Mouse (Mus musculus) mesoderm, embryonic 11.5 days (tissue): ENCODE measurements around the gene Ppm1l.

Experiments used
- DNase-seq: peaks from one replicate; pipeline ENCODE4 v3.0.0-alpha.2; 2012; ENCODE audit warnings: low read depth, low spot score

Gene Ppm1l

DNA sequence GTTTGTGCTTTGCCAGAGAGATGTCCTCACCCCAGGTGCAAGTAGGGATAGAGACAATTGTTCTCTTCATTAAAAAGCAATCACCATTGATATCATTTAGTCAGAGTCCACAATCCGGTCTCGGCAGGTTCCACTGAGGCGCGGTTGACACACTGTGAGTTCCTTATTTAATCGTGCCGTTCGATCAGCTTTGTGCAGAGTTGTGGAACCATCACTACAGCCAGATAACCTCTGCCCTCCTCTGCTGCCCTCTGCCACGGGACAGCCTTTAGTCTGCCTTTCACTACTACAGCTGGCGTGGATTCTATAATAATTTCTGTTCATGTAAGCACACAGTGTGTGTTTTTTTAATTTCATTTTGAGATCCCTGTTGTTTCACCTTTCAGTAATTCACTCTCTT lies 17.2 kb downstream of the Ppm1l start:
- no peak for DNase-seq

- no peak for DNase-seq
Measured at GRCm38 (mm10) chr3:69340486-69340885, 23.8 kb downstream of the Ppm1l start.

DNA sequence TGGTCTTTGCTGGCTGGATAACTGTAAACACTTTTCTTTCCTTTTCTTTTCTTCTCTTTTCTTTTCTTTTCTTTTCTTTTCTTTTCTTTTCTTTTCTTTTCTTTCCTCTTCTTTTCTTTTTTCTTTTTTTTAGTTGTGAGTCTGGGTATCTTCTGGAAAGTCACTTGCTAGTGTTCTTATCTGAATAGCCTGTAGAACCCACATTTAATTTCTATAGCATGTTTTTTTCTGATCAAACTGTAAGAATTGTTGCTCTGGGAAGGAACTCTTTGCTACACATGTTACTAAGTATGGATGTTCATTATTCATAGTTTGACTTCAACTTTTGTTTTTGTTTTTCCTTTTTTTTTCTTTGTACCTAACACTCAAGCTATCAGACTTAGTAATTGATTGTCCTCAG lies 24.3 kb downstream of the Ppm1l start:
- DNase-seq: no peak

DNA sequence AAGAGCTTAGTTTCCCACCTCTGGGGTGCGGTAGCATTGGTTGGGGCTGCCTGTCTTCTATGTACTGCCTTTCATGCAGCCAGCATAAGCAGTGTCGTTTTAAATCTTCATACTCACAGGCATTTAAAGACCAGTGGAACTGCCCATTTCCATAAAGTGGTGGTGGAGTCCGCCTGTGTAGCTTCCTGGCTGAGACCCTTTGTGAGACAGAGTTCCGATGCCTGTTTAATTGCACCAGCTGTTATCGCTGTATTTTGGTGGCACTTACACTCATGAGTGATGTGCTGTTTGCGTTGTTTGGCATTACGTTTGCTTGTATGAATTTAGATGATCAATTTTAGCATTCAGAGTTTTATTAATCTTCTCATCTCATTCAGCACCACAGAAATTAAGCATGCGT lies 24.9 kb downstream of the Ppm1l start:
- no peak for DNase-seq

- no peak for DNase-seq
Measured at GRCm38 (mm10) chr3:69342247-69342921, 25.7 kb downstream of the Ppm1l start.

DNA sequence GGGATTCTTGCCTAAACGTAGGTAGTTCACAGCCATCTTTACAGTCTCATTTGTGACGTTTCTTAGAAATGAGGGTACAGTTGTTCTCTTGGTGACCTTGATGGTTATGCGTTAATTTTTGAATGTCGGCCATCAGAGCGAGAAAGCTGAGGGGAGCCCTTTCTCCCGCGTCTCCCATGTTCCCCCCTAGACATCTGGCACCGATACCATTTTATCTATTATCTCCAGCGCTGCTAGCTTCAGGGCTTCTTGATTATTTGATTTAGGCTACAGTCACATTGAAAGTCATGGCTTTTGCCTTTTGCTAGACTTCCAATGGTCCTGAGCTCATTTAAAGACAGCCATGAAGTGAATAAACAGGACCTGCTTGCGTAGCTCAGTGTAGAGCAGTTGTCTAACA lies 26.5 kb downstream of the Ppm1l start:
- no peak for DNase-seq

- no peak for DNase-seq
Measured at GRCm38 (mm10) chr3:69346514-69346913, 29.9 kb downstream of the Ppm1l start.

GRCm38 (mm10) chr3:69348197-69348920 lies 31.7 kb downstream of the Ppm1l start:
- DNase-seq: no peak

DNA sequence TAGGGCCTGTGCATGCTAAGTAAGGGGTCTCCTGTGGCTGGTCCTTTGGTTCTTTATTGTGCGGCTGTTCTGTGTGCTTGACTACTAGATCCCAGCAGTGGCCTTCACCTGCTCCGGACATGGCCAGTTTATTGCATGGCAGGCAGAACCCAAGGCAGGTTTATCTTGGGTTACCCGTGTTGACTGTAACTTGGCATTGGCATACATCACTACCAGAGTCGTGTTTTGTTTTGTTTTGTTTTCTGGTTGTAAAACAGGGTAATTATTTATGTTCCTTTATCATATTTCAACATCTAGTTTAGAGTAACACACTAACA lies 32.2 kb downstream of the Ppm1l start:
- no peak for DNase-seq

- no peak for DNase-seq
Measured at GRCm38 (mm10) chr3:69349973-69350372, 33.3 kb downstream of the Ppm1l start.

DNA sequence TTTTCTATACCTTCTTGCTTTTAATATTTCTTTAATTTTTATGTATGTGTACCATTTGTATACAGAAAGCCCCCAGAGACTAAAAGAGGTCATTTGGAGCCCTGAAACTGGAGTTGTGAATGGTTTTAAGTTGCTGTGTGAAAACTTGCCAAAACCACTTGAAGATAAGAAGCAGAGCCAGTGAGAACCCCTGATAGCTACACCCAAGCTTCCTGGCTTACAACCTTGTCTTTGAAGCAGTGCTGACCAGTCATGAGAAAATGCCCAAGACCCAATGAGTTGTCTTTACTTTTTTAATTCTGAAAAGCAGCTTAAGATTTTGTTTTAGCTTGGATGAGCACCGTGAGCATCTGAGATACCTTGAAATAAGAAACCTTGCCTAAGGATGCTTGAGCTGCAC lies 35.5 kb downstream of the Ppm1l start:
- no peak for DNase-seq

GRCm38 (mm10) chr3:69354681-69355080 lies 38.0 kb downstream of the Ppm1l start:
- no peak for DNase-seq

GRCm38 (mm10) chr3:69356078-69356665 lies 39.5 kb downstream of the Ppm1l start:
- DNase-seq: no peak

DNA sequence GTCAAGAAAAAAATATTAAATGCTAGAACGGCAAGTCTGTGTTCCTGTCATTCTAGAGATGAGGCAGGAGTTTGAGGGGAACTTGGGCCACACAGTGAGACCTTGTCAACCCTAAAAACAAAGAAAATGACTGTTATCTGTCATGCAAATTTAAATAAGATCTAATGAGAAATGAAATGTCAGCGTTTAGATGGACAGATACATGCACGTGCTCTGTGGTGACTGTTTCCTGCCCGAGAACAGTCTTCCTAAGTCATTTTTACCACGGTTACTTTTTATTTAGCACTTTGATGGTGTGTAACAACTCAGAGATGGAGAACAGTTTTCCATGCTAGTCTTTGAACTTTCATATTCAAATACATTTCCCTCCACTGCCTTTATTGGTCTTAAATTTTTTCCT lies 40.1 kb downstream of the Ppm1l start:
- DNase-seq: no peak

- no peak for DNase-seq
Measured at GRCm38 (mm10) chr3:69357897-69358619, 41.4 kb downstream of the Ppm1l start.

DNA sequence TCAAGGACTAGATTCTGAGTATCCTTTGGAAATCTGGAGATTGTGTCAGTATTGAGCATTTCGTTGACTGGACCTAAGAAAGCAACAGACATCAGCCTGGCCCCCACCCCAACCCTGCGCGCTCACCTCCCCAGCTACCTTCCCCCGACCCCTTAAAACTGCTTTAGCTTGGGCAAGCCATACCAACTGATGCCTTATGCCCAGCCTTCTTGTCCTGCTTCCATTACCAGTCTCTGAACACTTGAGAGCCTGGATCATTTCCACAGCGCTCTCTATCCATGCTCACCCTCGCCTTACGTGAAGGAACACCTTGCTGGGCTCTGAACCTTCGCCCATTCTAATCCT lies 41.9 kb downstream of the Ppm1l start:
- DNase-seq: no peak

- DNase-seq: no peak
Measured at GRCm38 (mm10) chr3:69360263-69360895, 43.7 kb downstream of the Ppm1l start.

DNA sequence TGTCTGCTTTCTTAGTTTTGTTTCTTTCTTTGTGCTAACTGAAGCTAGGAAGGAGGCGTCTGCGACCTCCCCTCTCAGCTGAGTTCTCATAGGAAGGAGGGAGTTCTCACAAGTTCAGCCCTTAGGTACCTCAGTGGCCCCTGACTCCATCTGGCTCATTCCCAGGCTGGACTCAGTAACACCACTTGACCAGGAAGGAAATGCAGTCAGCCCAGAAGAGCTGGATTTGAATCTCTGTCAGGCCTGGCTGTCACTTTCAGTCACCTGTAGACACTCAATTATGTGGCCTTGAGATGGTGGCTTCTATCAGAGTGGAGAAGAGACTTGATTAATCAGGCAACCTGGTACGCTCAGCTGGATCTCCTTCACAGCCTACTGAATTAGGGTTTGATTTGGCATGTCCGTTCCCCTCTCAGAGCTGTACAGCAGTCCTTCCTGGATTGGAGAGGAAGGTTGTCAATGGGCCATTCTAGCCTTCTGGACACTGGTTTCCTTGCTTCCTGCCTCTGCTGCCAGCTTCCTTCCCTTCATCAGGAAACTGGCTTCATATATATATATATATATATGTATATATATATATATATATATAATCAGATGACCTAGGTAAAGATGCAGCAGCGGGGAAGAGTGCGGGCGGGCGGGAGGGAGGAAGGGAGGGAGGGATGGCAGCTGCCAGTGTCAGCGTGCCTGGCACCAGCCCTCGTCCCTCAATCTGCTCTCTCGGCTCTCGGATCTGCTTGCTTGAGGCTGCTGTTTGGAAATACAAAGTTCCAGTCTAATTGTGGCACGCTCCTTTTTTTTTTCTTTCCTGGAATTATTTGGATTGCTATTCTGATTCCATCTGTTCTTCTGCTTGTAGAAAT lies 45.1 kb downstream of the Ppm1l start:
- DNase-seq: no peak

- no peak for DNase-seq
Measured at GRCm38 (mm10) chr3:69362350-69362790, 45.7 kb downstream of the Ppm1l start.

DNA sequence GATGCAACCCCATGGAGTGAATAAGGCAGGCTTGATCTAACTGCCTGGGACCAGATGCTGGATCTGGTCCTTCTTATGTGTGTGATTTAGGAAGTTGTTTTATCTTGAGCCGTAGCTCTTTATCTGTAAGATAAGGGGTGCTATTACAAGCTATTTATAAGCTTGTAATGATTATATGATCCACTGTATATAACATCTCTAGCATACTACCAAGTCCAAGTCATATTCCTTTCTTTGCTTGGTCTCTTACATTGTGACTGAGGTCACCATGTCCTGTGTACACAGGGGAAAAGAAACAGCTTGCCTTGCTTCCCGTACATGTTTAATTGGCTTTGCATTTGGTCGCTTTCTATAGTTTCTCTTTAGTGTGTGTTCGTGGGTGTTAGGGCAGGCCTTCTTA lies 46.2 kb downstream of the Ppm1l start:
- DNase-seq: no peak

DNA sequence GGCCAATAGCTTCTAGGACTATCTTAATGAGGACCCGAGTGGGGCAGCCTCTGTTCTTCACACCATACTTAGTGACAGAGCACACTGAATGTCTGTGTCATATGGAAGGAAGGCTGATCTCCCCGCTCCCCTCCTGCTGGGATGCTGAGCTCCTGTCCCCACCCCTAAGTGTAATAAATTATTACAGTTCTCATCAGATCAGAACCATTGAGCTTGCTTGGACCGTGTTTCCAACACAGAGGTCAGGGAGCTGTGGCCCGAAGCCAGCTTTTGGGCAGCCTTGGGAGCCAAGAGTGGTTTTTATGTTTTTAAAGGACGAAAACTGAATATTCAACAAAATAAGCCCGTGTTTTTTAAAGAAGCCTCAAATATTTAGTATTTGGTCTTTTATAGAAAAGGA lies 47.5 kb downstream of the Ppm1l start:
- no peak for DNase-seq
